Mouse (Mus musculus) large intestine, adult 2 months (tissue): ENCODE data around the gene Elavl4. TPM values are rescaled to one million over a fixed set of nuclear protein-coding genes. Genes with fewer than 3 reads are reported as not detected.

ENCODE experiments used
- DNase-seq: peaks from one replicate; pipeline ENCODE4 v3.0.0-alpha.2; 2012; ENCODE audit warnings: low read depth, low spot score
- WGBS: fragments of 180-500 bp; shearing (Covaris S2); methylation state at CpG from one replicate; pipeline ENCODE4 v1.1.7; 2018; 5-methylcytosine and 5-hydroxymethylcytosine counted together
- polyA plus RNA-seq: library from polyadenylated mRNA; depleted of rRNA; stranded (reverse); fragments of >200 nt; gene quantifications from 2 replicates; pipeline ENCODE4 v1.2.3, GENCODE M21; 2012; rRNA removed

Elavl4 gene
- polyA plus RNA-seq = 1.0 and 1.2 TPM in 2 replicates

- DNase-seq = no peak
These were observed at the start of gene Elavl4 for GRCm38 (mm10) chr4:110351178-110352000. Gene Elavl4 (minus strand): TSS chr4:110351909.

GRCm38 (mm10) chr4:110397618-110398045 lies 45.9 kb upstream of the Elavl4 start, which contains the start of gene Agbl4:
Gene Agbl4 (plus strand): TSS chr4:110397661.
- 3% methylated on average over 27 of the region's 27 CpGs for WGBS
- DNase-seq = no peak

More at GRCm38 (mm10) chr4:110351178-110352000, at the start of gene Elavl4:
- 2% methylated on average over 73 of the region's 75 CpGs for WGBS

- DNase-seq = no peak
- 80% methylated on average over 5 of the region's 5 CpGs for WGBS
These were observed 44.5 kb upstream of the Elavl4 start for GRCm38 (mm10) chr4:110396221-110396620.

GRCm38 (mm10) chr4:110360568-110360967 lies 8.9 kb upstream of the Elavl4 start:
- WGBS = 71% methylated on average over 2 of the region's 2 CpGs
- no peak for DNase-seq

- WGBS = 9% methylated on average over 5 of the region's 5 CpGs
- DNase-seq = no peak
These were observed 276 bp upstream of the Elavl4 start for GRCm38 (mm10) chr4:110352001-110352369.

- WGBS = 11% methylated on average over 6 of the region's 6 CpGs
- DNase-seq = no peak
These were observed 892 bp downstream of the Elavl4 start for GRCm38 (mm10) chr4:110350856-110351177.

- 53% methylated on average over 3 of the region's 3 CpGs for WGBS
- DNase-seq = no peak
These were observed 27.8 kb downstream of the Elavl4 start for GRCm38 (mm10) chr4:110323912-110324311.

GRCm38 (mm10) chr4:110312126-110312525 lies 39.6 kb downstream of the Elavl4 start:
- WGBS = 35% methylated on average over 1 of the region's 1 CpGs
- no peak for DNase-seq

GRCm38 (mm10) chr4:110306972-110307371 lies 44.7 kb downstream of the Elavl4 start:
- WGBS = 60% methylated on average over 5 of the region's 5 CpGs

GRCm38 (mm10) chr4:110306559-110306958 lies 45.1 kb downstream of the Elavl4 start:
- no peak for DNase-seq
- WGBS = 73% methylated on average over 11 of the region's 11 CpGs

More at GRCm38 (mm10) chr4:110306972-110307371, 44.7 kb downstream of the Elavl4 start:
- no peak for DNase-seq

- no peak for DNase-seq
- WGBS = 82% methylated on average over 3 of the region's 3 CpGs
These were observed 55.9 kb downstream of the Elavl4 start for GRCm38 (mm10) chr4:110295793-110296192.

GRCm38 (mm10) chr4:110293238-110293637 lies 58.5 kb downstream of the Elavl4 start:
- DNase-seq = no peak
- 55% methylated on average over 5 of the region's 5 CpGs for WGBS

- no peak for DNase-seq
- 81% methylated on average over 10 of the region's 10 CpGs for whole genome bisulfite sequencing
These were observed 59.2 kb downstream of the Elavl4 start for GRCm38 (mm10) chr4:110292471-110292870.

- DNase-seq = no peak
- 75% methylated on average over 7 of the region's 7 CpGs for WGBS
These were observed 61.1 kb downstream of the Elavl4 start for GRCm38 (mm10) chr4:110290544-110291095.

GRCm38 (mm10) chr4:110290056-110290455 lies 61.7 kb downstream of the Elavl4 start:
- DNase-seq = no peak
- WGBS = 76% methylated on average over 12 of the region's 12 CpGs

GRCm38 (mm10) chr4:110287412-110288067 lies 64.2 kb downstream of the Elavl4 start:
- WGBS = 36% methylated on average over 11 of the region's 11 CpGs
- DNase-seq = no peak

GRCm38 (mm10) chr4:110286841-110287240 lies 64.9 kb downstream of the Elavl4 start:
- DNase-seq = no peak
- 33% methylated on average over 7 of the region's 7 CpGs for WGBS

GRCm38 (mm10) chr4:110286371-110286781 lies 65.3 kb downstream of the Elavl4 start:
- WGBS = 3% methylated on average over 9 of the region's 9 CpGs
- DNase-seq = no peak

GRCm38 (mm10) chr4:110285346-110286330 lies 66.1 kb downstream of the Elavl4 start:
- no peak for DNase-seq
- 3% methylated on average over 15 of the region's 15 CpGs for WGBS
